Mouse (Mus musculus) frontal cortex, postnatal 36 days (tissue): ENCODE results near the gene Eddm3b.
A peak's percentile ranks its signal among the peaks of the same experiment; 100 is the strongest.
"Not testable (repeated sequence)": the region's sequence is repeated elsewhere in the genome, so short reads cannot be mapped to it uniquely, and the experiment has no call there.

ENCODE experiments used
- DNase-seq, 2 experiments: peaks; one replicate each; pipeline ENCODE4 v3.0.0; 2022; ENCODE audit warnings: low spot score in 2 of 2

Gene Eddm3b

GRCm38 (mm10) chr14:51143287-51143686, 29.1 kb downstream of the Eddm3b start:
- DNase-seq, result peak in 1 of 2 experiments; percentile 32

- DNase-seq, result no peak
These were observed 29.7 kb downstream of the Eddm3b start for GRCm38 (mm10) chr14:51143937-51144336.

- DNase-seq, result no peak
These were observed 30.2 kb downstream of the Eddm3b start for GRCm38 (mm10) chr14:51144451-51144850.

GRCm38 (mm10) chr14:51145521-51145920, 31.3 kb downstream of the Eddm3b start:
- DNase-seq, result no peak

- DNase-seq, result no peak
These were observed 32.5 kb downstream of the Eddm3b start, which contains the start of gene Rnase1 for GRCm38 (mm10) chr14:51146685-51147084. Gene Rnase1, minus strand, starts transcription at chr14:51146785.

- DNase-seq, result no peak
These were observed 33.8 kb downstream of the Eddm3b start for GRCm38 (mm10) chr14:51148006-51148405.

GRCm38 (mm10) chr14:51149164-51149563, 34.9 kb downstream of the Eddm3b start:
- DNase-seq, result no peak

- no peak for DNase-seq
These were observed 36.1 kb downstream of the Eddm3b start for GRCm38 (mm10) chr14:51150206-51150831.

- DNase-seq, result no peak
These were observed 38.1 kb downstream of the Eddm3b start for GRCm38 (mm10) chr14:51152249-51152870.

GRCm38 (mm10) chr14:51156056-51156735, 42.0 kb downstream of the Eddm3b start:
- DNase-seq, result no peak

GRCm38 (mm10) chr14:51156736-51157068, 42.5 kb downstream of the Eddm3b start:
- no peak for DNase-seq

- no peak for DNase-seq
These were observed 42.8 kb downstream of the Eddm3b start for GRCm38 (mm10) chr14:51157072-51157471.

GRCm38 (mm10) chr14:51161976-51162375, 47.8 kb downstream of the Eddm3b start, which contains the start of gene Rnase2b:
Gene Rnase2b, plus strand, starts transcription at chr14:51162260.
- peak in 1 of 2 experiments; percentile 16 for DNase-seq

GRCm38 (mm10) chr14:51163323-51163722, 49.1 kb downstream of the Eddm3b start:
- not testable (repeated sequence) for DNase-seq

GRCm38 (mm10) chr14:51165435-51165834, 51.2 kb downstream of the Eddm3b start:
- no peak for DNase-seq

- no peak for DNase-seq
These were observed 51.8 kb downstream of the Eddm3b start for GRCm38 (mm10) chr14:51166068-51166467.
